Mouse (Mus musculus) c-Kit-positive CD71-positive TER-119-positive erythroid progenitor cells, embryonic 14.5 days (primary cell): ENCODE data around the gene Atp6v0e.

Source experiments
- DNase-seq: peaks from one replicate; pipeline ENCODE4 v3.0.0-alpha.2; 2013; ENCODE audit warnings: low spot score

Atp6v0e gene

GRCm38 (mm10) chr17:26640286-26640740 is 22.7 kb upstream of the Atp6v0e start:
- DNase-seq, result no peak

GRCm38 (mm10) chr17:26643456-26643855 is 19.6 kb upstream of the Atp6v0e start:
- no peak for DNase-seq

GRCm38 (mm10) chr17:26643993-26644392 is 19.0 kb upstream of the Atp6v0e start:
- DNase-seq, result no peak

GRCm38 (mm10) chr17:26644509-26645410 is 18.3 kb upstream of the Atp6v0e start:
- no peak for DNase-seq

GRCm38 (mm10) chr17:26645411-26645854 is 17.6 kb upstream of the Atp6v0e start:
- no peak for DNase-seq

GRCm38 (mm10) chr17:26647283-26647682 is 15.7 kb upstream of the Atp6v0e start:
- DNase-seq, result no peak

GRCm38 (mm10) chr17:26649565-26649964 is 13.5 kb upstream of the Atp6v0e start:
- DNase-seq, result no peak

GRCm38 (mm10) chr17:26650451-26651363 is 12.3 kb upstream of the Atp6v0e start:
- DNase-seq, result no peak

- no peak for DNase-seq
Observed at GRCm38 (mm10) chr17:26658854-26659572, 4.0 kb upstream of the Atp6v0e start.

- DNase-seq, result no peak
Observed at GRCm38 (mm10) chr17:26659573-26659915, 3.5 kb upstream of the Atp6v0e start.

GRCm38 (mm10) chr17:26660192-26660912 is 2.7 kb upstream of the Atp6v0e start:
- peak; percentile 48 for DNase-seq

GRCm38 (mm10) chr17:26662204-26662603 is 827 bp upstream of the Atp6v0e start:
- no peak for DNase-seq

- no peak for DNase-seq
Observed at GRCm38 (mm10) chr17:26665600-26665999, 2.6 kb downstream of the Atp6v0e start.

- no peak for DNase-seq
Observed at GRCm38 (mm10) chr17:26671268-26671667, 8.2 kb downstream of the Atp6v0e start.

GRCm38 (mm10) chr17:26675845-26676244 is 12.8 kb downstream of the Atp6v0e start:
- no peak for DNase-seq

GRCm38 (mm10) chr17:26676252-26676615 is 13.2 kb downstream of the Atp6v0e start:
- peak; percentile 90 for DNase-seq

GRCm38 (mm10) chr17:26676616-26677376 is 13.8 kb downstream of the Atp6v0e start:
- DNase-seq, result no peak

- DNase-seq, result peak; percentile 60
Observed at GRCm38 (mm10) chr17:26677711-26678637, 14.9 kb downstream of the Atp6v0e start.

- DNase-seq, result no peak
Observed at GRCm38 (mm10) chr17:26681276-26681675, 18.2 kb downstream of the Atp6v0e start.
